Mouse (Mus musculus) heart, adult 2 months (tissue): ENCODE results near the gene Dyrk1b.

ENCODE experiments used
- CTCF ChIP-seq: fragments of 200-600 bp; IDR thresholded peaks from 2 replicates; pipeline ENCODE4 v1.8.1; 2022; ENCODE audit warnings: antibody characterized with exemption, mild to moderate bottlenecking, moderate library complexity
- EP300 ChIP-seq: fragments of 200-500 bp; IDR thresholded peaks from 2 replicates; pipeline ENCODE4 v1.6.1; 2011; ENCODE audit warnings: low read depth, low read length, control low read depth; ENCODE audit not compliant: insufficient read depth

DNA sequence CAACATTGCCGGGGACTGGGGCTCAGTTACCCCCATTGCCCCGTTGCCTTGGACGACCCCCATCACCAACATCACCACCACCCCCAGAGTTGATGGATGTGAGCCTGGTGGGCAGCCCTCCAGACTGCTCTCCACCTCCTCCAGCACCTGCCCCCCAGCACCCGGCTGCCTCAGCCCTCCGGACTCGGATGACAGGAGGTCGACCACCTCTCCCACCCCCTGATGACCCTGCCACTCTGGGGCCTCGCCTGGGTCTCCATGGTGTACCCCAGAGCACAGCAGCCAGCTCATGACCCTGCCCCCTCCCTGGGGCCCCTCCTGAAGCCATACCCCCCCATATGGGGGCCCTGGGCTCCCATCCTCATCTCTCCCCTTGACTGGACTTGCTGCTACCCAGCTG lies 7.4 kb downstream of the Dyrk1b start:
- TF ChIP-seq CTCF (no peak), EP300 (no peak)
